Mouse (Mus musculus) mouse embryonic stem cell (cell line): ENCODE measurements around the gene Zfp354a.
"Not testable (repeated sequence)": the region's sequence is repeated elsewhere in the genome, so short reads cannot be mapped to it uniquely, and the experiment has no call there.

Source experiments
- in situ Hi-C, 2 experiments: fragments of 300-500 bp; cut with MboI; formaldehyde crosslinking; loops; 1 replicate in 1 of 2; 3 replicates in 1 of 2; pipeline ENCODE4 v1.14.3; 2019 to 2020; ENCODE audit warnings: low sequenced_read_pairs in 2 of 2, low pct_unique_long_range_greater_than_20kb in 1 of 2, mixed read lengths in 1 of 2; ENCODE audit not compliant: unreplicated experiment in 1 of 2

Zfp354a gene

GRCm38 (mm10) chr11:51059151-51059571 is at the start of gene Zfp354a:
TSS of gene Zfp354a (plus strand) at chr11:51059257.
- in situ Hi-C loops, result loop anchor here in 1 of 2 experiments (10.0 kb wide), 1 partner anchor 114 kb away; the partner anchor contains the start of gene 4933414I15Rik

DNA sequence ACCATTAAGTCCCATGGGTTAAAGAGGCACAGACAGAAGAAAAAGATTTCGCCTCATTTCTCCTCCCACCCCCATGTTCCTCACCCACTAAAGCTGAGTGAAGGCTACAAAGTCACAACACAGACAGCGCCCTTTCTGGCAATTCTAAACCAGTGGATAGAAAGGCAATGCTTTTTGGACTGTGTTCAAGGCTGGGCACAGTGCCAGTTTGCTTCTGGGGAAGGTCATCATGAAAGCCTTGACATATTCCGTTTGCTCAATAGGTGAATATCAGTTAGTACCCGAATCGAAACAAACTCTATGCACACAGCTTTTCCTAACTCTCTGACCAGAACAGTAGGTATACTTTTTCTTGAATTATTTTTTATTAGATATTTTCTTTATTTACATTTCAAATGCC is 47.2 kb upstream of the Zfp354a start:
- in situ Hi-C loops, result no loop called here

DNA sequence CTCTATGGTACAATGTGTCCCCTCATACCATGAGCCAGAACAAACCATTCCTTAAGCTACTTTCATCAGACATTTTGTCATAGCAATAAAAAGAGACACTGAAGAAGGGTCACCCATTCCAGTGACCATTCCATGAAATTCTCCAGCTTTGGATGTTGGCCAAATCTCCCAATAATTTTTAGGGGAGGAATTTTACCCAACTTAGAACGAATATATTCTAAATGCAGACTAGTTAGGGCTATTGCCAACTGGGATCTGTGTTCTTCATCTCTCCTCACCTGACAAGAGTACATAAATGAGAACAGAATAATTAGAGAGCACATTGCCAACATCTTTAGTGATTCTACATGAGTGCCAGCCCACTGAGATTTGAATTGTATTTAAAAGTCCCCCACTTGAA is 45.1 kb upstream of the Zfp354a start, which contains the start of gene Olfr54:
Gene Olfr54, plus strand, starts transcription at position 301 of the 400 bp plus-strand sequence.
- in situ Hi-C loops, result no loop called here

- in situ Hi-C loops, result no loop called here
Measured at GRCm38 (mm10) chr11:51016341-51016740, 42.7 kb upstream of the Zfp354a start.

GRCm38 (mm10) chr11:51026811-51027210 is 32.2 kb upstream of the Zfp354a start:
- in situ Hi-C loops, result not testable (repeated sequence)

GRCm38 (mm10) chr11:51029381-51029780 is 29.7 kb upstream of the Zfp354a start:
- in situ Hi-C loops, result not testable (repeated sequence)

DNA sequence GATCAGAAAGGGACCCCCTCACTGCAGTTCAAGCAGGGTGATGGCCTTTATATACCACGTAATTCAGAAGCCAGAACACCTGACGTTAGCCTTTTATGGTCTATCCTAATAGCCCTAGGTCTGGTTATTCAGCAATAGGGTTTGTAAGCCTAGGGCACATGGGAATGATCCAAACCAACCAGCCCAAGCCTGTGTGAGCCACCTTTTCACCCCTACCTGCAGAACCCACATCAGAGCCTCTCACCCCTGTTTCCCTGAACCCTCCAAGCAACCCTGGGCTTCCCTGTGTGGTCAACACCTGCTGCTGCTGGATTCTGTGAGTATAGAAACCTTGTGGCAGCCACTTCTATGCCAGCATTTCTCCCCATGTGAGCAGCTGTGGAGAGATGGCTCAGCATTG is 28.8 kb upstream of the Zfp354a start:
- in situ Hi-C loops, result no loop called here

DNA sequence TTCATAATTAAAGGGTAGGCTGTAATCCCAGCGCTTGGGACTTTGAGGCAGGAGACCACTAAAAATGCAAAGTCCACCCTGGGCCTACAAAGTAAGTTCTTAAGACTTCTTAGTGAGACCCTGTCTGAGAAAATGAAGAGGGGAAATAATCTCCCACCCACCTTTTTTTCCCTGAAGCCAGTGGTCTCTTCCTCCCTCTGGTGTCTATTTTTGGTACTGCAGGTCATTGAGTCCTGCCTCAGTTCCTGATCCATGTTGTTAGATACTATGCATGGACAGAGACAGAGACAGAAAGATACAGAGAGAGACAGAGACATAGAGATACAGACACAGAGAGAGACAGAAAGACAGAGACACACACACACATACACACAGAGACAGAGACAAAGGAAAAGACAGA is 26.2 kb upstream of the Zfp354a start:
- in situ Hi-C loops, result no loop called here

DNA sequence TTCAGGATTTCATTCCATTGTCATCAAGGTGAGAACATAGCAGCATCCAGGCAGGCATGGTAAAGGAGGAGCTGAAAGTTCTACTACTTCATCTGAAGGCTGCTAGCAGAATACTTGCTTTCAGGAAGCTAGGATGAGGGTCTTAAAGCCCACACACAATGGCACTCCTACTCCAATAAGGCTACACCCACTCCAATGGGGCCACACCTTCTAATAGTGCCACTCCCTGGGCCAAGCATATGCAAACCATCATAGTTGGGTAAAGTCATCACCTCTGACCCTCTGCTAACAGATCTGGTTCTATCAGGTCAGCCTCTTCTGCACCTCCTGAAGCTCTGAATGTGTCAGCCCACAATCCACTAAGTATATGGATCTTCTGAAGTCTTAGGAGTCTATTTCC is 24.9 kb upstream of the Zfp354a start:
- in situ Hi-C loops, result not testable (repeated sequence)

GRCm38 (mm10) chr11:51035951-51036350 is 23.1 kb upstream of the Zfp354a start:
- in situ Hi-C loops, result no loop called here

GRCm38 (mm10) chr11:51044776-51045175 is 14.3 kb upstream of the Zfp354a start:
- in situ Hi-C loops, result not testable (repeated sequence)

DNA sequence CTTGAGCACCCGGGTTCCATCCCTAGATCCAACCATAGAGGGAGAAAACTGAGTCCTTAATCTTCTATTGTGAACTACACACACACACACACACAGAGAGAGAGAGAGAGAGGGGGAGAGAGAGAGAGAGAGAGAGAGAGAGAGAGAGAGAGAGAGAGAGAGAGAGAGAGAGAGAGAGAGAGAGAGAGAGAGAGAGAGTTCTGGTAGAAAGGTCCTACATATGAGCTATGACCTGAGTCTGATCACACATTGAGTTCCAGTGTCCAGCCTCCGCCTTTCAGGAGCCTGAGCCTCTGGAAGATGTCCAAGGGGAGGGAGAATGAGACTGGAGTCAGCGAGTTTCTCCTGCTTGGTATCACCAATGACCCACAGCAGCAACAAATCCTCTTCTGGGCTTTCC is 11.2 kb upstream of the Zfp354a start, which contains the start of gene Olfr1375:
Gene Olfr1375, plus strand, starts transcription at position 301 of the 400 bp plus-strand sequence.
- in situ Hi-C loops, result not testable (repeated sequence)

- in situ Hi-C loops, result loop anchor here (5.0 to 10.0 kb wide), 2 partner anchors 107 to 109 kb away; partner anchors contain the start of gene 4933414I15Rik (in 2 of the 2)
Measured at GRCm38 (mm10) chr11:51051678-51052077, 7.4 kb upstream of the Zfp354a start.

- in situ Hi-C loops, result loop anchor here (5.0 to 10.0 kb wide), 2 partner anchors 108 to 111 kb away; partner anchors contain the start of gene 4933414I15Rik (in 2 of the 2)
Measured at GRCm38 (mm10) chr11:51053230-51053629, 5.8 kb upstream of the Zfp354a start.

GRCm38 (mm10) chr11:51059640-51060039 is 583 bp downstream of the Zfp354a start:
- in situ Hi-C loops, result loop anchor here in 1 of 2 experiments (10.0 kb wide), 1 partner anchor 115 kb away; the partner anchor contains the start of gene 4933414I15Rik

- in situ Hi-C loops, result no loop called here
Measured at GRCm38 (mm10) chr11:51060981-51061380, 1.9 kb downstream of the Zfp354a start.

DNA sequence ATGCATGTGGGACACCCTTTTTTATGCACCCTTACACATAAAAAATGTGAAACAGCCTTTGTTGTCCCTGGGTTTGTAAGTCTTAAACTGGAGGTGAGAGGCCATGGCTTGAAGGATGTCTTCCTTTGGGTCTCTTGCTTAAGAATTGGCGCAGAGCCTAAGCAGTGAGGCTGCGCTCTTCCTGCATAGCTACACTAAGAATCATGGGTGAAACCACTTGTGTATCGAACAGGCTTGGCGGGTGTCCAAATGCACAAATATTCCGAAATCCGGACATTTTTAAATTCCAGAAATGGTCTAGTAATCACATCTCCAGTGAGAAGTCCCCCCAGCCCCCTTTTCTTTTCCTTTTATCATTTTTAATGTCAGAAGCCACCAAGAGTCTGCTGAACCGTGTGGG is 4.2 kb downstream of the Zfp354a start:
- in situ Hi-C loops, result no loop called here

- in situ Hi-C loops, result no loop called here
Measured at GRCm38 (mm10) chr11:51063841-51064240, 4.8 kb downstream of the Zfp354a start.

- in situ Hi-C loops, result no loop called here
Measured at GRCm38 (mm10) chr11:51084527-51084926, 25.5 kb downstream of the Zfp354a start.

DNA sequence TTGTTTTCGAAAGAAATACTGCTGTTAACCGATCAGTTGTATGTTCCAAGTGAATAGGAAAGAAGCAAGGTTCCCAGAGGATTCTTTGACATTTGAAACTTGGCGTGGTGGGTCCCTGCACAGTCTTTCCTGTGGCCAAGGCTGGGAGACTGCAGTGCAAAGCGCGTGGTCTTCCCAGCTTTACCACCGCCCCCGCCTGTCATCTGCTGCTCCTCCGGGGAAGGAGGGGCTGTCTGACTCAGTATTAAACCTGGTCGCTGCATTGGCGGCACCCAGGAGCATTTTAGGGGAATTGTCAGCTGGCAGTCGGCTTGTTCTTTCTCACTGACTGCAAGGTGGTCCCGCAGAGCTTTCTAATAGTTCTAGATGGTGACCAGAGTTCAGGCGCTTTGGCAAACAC is 26.2 kb downstream of the Zfp354a start:
- in situ Hi-C loops, result no loop called here
